Comparison of ENCODE assay signal across 9 mouse cellular contexts in the genomic region with DNA sequence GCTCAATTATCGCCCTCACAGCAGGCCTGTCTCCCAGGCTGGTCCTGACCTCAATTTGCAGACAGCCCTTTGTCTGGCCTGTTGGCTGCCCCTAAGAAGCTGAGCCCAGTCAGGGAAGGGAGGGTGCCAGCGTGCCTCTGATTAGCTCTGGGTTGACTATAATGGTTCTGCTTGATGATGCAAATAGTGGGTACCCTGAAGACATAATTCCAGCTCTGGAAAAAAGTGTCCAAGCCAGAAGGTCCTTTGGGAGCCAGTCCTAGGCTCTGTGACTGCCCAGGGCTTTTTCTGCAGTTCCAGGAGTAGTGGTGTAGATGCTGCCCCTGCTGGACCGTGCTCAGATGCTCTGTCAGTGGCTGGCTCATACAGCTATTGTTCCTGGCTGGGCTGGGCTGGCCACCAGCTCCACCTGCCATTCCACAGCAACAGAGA.
DNase-seq lines count a peak whose midpoint lies in the region; ATAC-seq and TF ChIP-seq lines count a peak whose summit lies in the region.
"Had no signal": no experiment of that assay in that cellular context is flagged by ENCODE, and none has a peak within 500 bp of the region (broad histone marks: within the 10 kb centered on the region; RNA-seq: fewer than 3 reads in every experiment).

No protein-coding gene starts in this region.

- H3K27me3 ChIP-seq in forebrain, embryonic 11.5 days (ENCODE audit: control insufficient read depth, insufficient read depth, low read length) = no peaks in the 10 kb centered on the region
- H3K27me3 ChIP-seq in hindbrain, embryonic 15.5 days = no peaks in the 10 kb centered on the region; the same call in 1 of the 2 replicates
- H3K27me3 ChIP-seq in midbrain, postnatal 0 days (ENCODE audit: insufficient read depth, low read length) = 0 out of 2 replicates have a peak, but pooled peaks cover 4% of the 10 kb centered on the region

- WGBS in forebrain, embryonic 11.5 days = 0% methylated on average over 3 of the region's 3 CpGs
- WGBS in hindbrain, embryonic 15.5 days = 7% methylated on average over 3 of the region's 3 CpGs
- WGBS in midbrain, postnatal 0 days = 10% methylated on average over 3 of the region's 3 CpGs

- peak; percentile 52 for DNase-seq in embryo, embryonic 11 days
- DNase-seq in forebrain, embryonic 11.5 days (ENCODE audit: low spot score) = peak; percentile 69
- DNase-seq in midbrain, postnatal 0 days (ENCODE audit: low spot score) = peak; percentile 58
- DNase-seq in cerebellum, postnatal 25 days = no peak
- DNase-seq in left cerebral cortex, postnatal 10 days (ENCODE audit: extremely low spot score in 1 of 2, low spot score in 2 of 2) = no peak
- DNase-seq in spleen, postnatal 14 days (ENCODE audit: low spot score in 2 of 2) = no peak
- DNase-seq: thymus, postnatal 4 days had no signal

- H3K4me3 ChIP-seq in forebrain, embryonic 11.5 days (ENCODE audit: low read depth, low read length) = no peak overlapping the region
- H3K4me3 ChIP-seq in hindbrain, embryonic 15.5 days = no peak overlapping the region
- no peak overlapping the region for H3K4me3 ChIP-seq in midbrain, postnatal 0 days (ENCODE audit: low read depth, low read length)

- peak; percentile 71 for ATAC-seq in forebrain, embryonic 11.5 days (replicated peaks; ENCODE audit: low FRiP score)
- peak; percentile 66; the same call in 1 of the 2 replicates for ATAC-seq in hindbrain, embryonic 15.5 days (ENCODE audit: low FRiP score, low read depth)
- ATAC-seq in midbrain, postnatal 0 days (ENCODE audit: low FRiP score) = peak; percentile 31; the same call in 1 of the 2 replicates

- no peaks in the 10 kb centered on the region for H3K36me3 ChIP-seq in forebrain, embryonic 11.5 days (ENCODE audit: control insufficient read depth, insufficient read depth, low read length)
- H3K36me3 ChIP-seq in hindbrain, embryonic 15.5 days = no peaks in the 10 kb centered on the region
- H3K36me3 ChIP-seq in midbrain, postnatal 0 days (ENCODE audit: insufficient read depth, low read length) = no peaks in the 10 kb centered on the region

- H3K9ac ChIP-seq in forebrain, embryonic 11.5 days (ENCODE audit: low read length) = peak overlapping the region; percentile 43
- H3K9ac ChIP-seq in hindbrain, embryonic 15.5 days = no peak overlapping the region
- H3K9ac ChIP-seq in midbrain, postnatal 0 days (replicated peaks; ENCODE audit: low read length, poor library complexity, severe bottlenecking) = no peak overlapping the region

- H3K9me3 ChIP-seq in forebrain, embryonic 11.5 days (ENCODE audit: control insufficient read depth, low read length) = no peaks in the 10 kb centered on the region
- H3K9me3 ChIP-seq in hindbrain, embryonic 15.5 days = no peaks in the 10 kb centered on the region
- no peaks in the 10 kb centered on the region for H3K9me3 ChIP-seq in midbrain, postnatal 0 days (ENCODE audit: low read length)

- no peak overlapping the region for H3K4me2 ChIP-seq in forebrain, embryonic 11.5 days (ENCODE audit: low read depth, low read length, severe bottlenecking)
- no peak overlapping the region for H3K4me2 ChIP-seq in hindbrain, embryonic 15.5 days
- H3K4me2 ChIP-seq in midbrain, postnatal 0 days (ENCODE audit: low read depth, low read length, poor library complexity, severe bottlenecking) = no peak overlapping the region
- H3K4me2 ChIP-seq: heart, embryonic 11.5 days had no signal

- intact Hi-C loops in left cerebral cortex, postnatal 10 days (cut with DNase I) = no loop called here

- peak overlapping the region; percentile 81 for H3K27ac ChIP-seq in forebrain, embryonic 11.5 days (ENCODE audit: low read depth, low read length)
- no peak overlapping the region for H3K27ac ChIP-seq in hindbrain, embryonic 15.5 days (replicated peaks)
- no peak overlapping the region for H3K27ac ChIP-seq in midbrain, postnatal 0 days (ENCODE audit: low read depth, low read length)

- peaks cover 50% of the 10 kb centered on the region for H3K4me1 ChIP-seq in forebrain, embryonic 11.5 days (replicated peaks; ENCODE audit: control insufficient read depth, insufficient read depth, low read length)
- peaks cover 24% of the 10 kb centered on the region for H3K4me1 ChIP-seq in hindbrain, embryonic 15.5 days (replicated peaks)
- H3K4me1 ChIP-seq in midbrain, postnatal 0 days (ENCODE audit: insufficient read depth, low read length) = no peaks in the 10 kb centered on the region; the same call in 1 of the 2 replicates

- peak; percentile 51 for TF ChIP-seq CTCF in midbrain, postnatal 0 days (IDR thresholded peaks at IDR 0.05)

Comparison
In these comparisons a context has a peak if more than half of its experiments do, and no peak if none do; other contexts are left out.
1. DNase-seq: peak in embryo, embryonic 11 days (single experiment), forebrain, embryonic 11.5 days (single experiment) and midbrain, postnatal 0 days (single experiment); none in cerebellum, postnatal 25 days (0 of 2), left cerebral cortex, postnatal 10 days (0 of 2) and spleen, postnatal 14 days (0 of 2).
2. Peak in every context shown above with its lines, with median percentiles within 50 percentile points of each other: ATAC-seq.